ENCODE assay signal across 14 mouse cellular contexts in the genomic region with DNA sequence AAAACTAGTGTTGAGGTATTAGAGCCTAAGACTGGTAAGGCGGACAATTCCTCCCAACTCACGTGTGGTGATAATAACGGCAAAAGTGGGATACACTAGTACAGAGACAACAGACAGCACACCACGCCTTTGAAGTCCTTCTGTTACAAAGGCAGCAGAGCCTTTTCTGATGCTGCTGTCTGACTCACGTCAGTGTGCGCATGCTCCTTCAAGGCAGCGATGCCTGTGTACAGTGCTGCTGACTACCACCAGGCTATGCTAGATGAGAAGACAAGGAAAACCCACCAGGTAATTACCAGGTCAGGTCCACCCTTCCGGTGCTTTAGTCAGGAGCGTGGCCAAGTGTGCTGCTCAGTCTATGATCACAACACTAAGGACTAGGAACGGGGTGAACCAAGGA. TPM values are rescaled to one million over a fixed set of nuclear protein-coding genes. Genes with fewer than 3 reads are reported as not detected.
A peak's percentile ranks its signal among the peaks of the same experiment; 100 is the strongest.
DNase-seq lines count a peak whose midpoint lies in the region; ATAC-seq and TF ChIP-seq lines count a peak whose summit lies in the region.
"Had no signal": no experiment of that assay in that cellular context is flagged by ENCODE, and none has a peak within 500 bp of the region (broad histone marks: within the 10 kb centered on the region; RNA-seq: fewer than 3 reads in every experiment).

No protein-coding gene starts in this region.

- no peak for TF ChIP-seq POLR2A in bone marrow, adult 2 months (IDR thresholded peaks at IDR 0.05; ENCODE audit: borderline replicate concordance, control insufficient read depth, low read depth, low read length)
- TF ChIP-seq POLR2A in lung, adult 2 months (IDR thresholded peaks at IDR 0.05; ENCODE audit: borderline replicate concordance, extremely low read depth, low read depth, low read length) = no peak

- 89% methylated on average over 10 of the region's 10 CpGs for WGBS in bone marrow, adult 2 months
- 93% methylated on average over 10 of the region's 10 CpGs for WGBS in intestine, embryonic 16.5 days
- 89% methylated on average over 10 of the region's 10 CpGs for WGBS in midbrain, postnatal 0 days
- 88% methylated on average over 10 of the region's 10 CpGs for WGBS in lung, adult 2 months

- peaks cover 7% of the 10 kb centered on the region; the same call in 1 of the 2 replicates for H3K36me3 ChIP-seq in intestine, embryonic 16.5 days (ENCODE audit: control insufficient read depth, insufficient read depth, low read length)
- H3K36me3 ChIP-seq in midbrain, postnatal 0 days (ENCODE audit: insufficient read depth, low read length) = peaks cover 18% of the 10 kb centered on the region

- peak overlapping the region; percentile 3; the same call in 1 of the 2 replicates for H3K4me3 ChIP-seq in layer of hippocampus, adult 2 months
- H3K4me3 ChIP-seq in bone marrow, adult 2 months (replicated peaks; ENCODE audit: control insufficient read depth, low read depth, low read length) = peak overlapping the region; percentile 73
- H3K4me3 ChIP-seq in intestine, embryonic 16.5 days (ENCODE audit: low read length) = peak overlapping the region; percentile 1; the same call in 1 of the 2 replicates
- H3K4me3 ChIP-seq in midbrain, postnatal 0 days (ENCODE audit: low read depth, low read length) = no peak overlapping the region
- no peak overlapping the region for H3K4me3 ChIP-seq in lung, adult 2 months (replicated peaks; ENCODE audit: extremely low read depth, low read depth, low read length)

- peaks cover 2% of the 10 kb centered on the region; the same call in 1 of the 2 replicates for H3K4me1 ChIP-seq in bone marrow, adult 2 months (ENCODE audit: control insufficient read depth, insufficient read depth, low read length)
- peaks cover 29% of the 10 kb centered on the region for H3K4me1 ChIP-seq in intestine, embryonic 16.5 days (ENCODE audit: control insufficient read depth, insufficient read depth, low read length)
- peaks cover 9% of the 10 kb centered on the region; the same call in 1 of the 2 replicates for H3K4me1 ChIP-seq in midbrain, postnatal 0 days (ENCODE audit: insufficient read depth, low read length)
- H3K4me1 ChIP-seq in lung, adult 2 months (ENCODE audit: control insufficient read depth, insufficient read depth, low read length) = peaks cover 12% of the 10 kb centered on the region

- TF ChIP-seq CTCF in layer of hippocampus, adult 2 months (conservative IDR thresholded peaks at IDR 0.05) = no peak
- no peak for TF ChIP-seq CTCF in bone marrow, adult 2 months (IDR thresholded peaks at IDR 0.05; ENCODE audit: control insufficient read depth, insufficient read depth, low read length)
- no peak for TF ChIP-seq CTCF in midbrain, postnatal 0 days (IDR thresholded peaks at IDR 0.05)
- TF ChIP-seq CTCF in lung, adult 2 months (IDR thresholded peaks at IDR 0.05; ENCODE audit: insufficient read depth, low read length) = no peak

- peak overlapping the region; percentile 70; the same call in 1 of the 2 replicates for H3K4me2 ChIP-seq in intestine, embryonic 16.5 days (ENCODE audit: low read depth, low read length)
- H3K4me2 ChIP-seq in midbrain, postnatal 0 days (ENCODE audit: low read depth, low read length, poor library complexity, severe bottlenecking) = peak overlapping the region; percentile 61; the same call in 1 of the 2 replicates

- intact Hi-C loops in left cerebral cortex, postnatal 36 days (cut with DNase I) = loop anchor here (5.0 kb wide), 2 partner anchors 140 to 195 kb away; partner anchors contain the start of gene Pcbp1

- ATAC-seq in intestine, embryonic 16.5 days = no peak
- no peak for ATAC-seq in midbrain, postnatal 0 days (ENCODE audit: low FRiP score)
- ATAC-seq: inflammation-experienced regulatory T-cells, adult 6 months had no signal

- H3K9me3 ChIP-seq in intestine, embryonic 16.5 days (ENCODE audit: control insufficient read depth, low read length) = no peaks in the 10 kb centered on the region
- no peaks in the 10 kb centered on the region for H3K9me3 ChIP-seq in midbrain, postnatal 0 days (ENCODE audit: low read length)

- H3K9ac ChIP-seq in intestine, embryonic 16.5 days (ENCODE audit: low read depth, low read length) = 0 out of 2 replicates have a peak overlapping the region, but pooled peaks have one; percentile 31
- H3K9ac ChIP-seq in midbrain, postnatal 0 days (replicated peaks; ENCODE audit: low read length, poor library complexity, severe bottlenecking) = no peak overlapping the region

- H3K27me3 ChIP-seq in intestine, embryonic 16.5 days (replicated peaks; ENCODE audit: control insufficient read depth, insufficient read depth, low read length) = no peaks in the 10 kb centered on the region
- no peaks in the 10 kb centered on the region for H3K27me3 ChIP-seq in midbrain, postnatal 0 days (ENCODE audit: insufficient read depth, low read length)

- DNase-seq in layer of hippocampus, adult 2 months (ENCODE audit: low spot score in 2 of 2) = no peak
- no peak for DNase-seq in layer of hippocampus, adult 11-12 months (ENCODE audit: low spot score)
- no peak for DNase-seq in midbrain, postnatal 0 days (ENCODE audit: low spot score)
- no peak for DNase-seq in embryo, embryonic 10.5 days (ENCODE audit: low spot score)
- no peak for DNase-seq in left cerebral cortex, postnatal 36 days (ENCODE audit: low spot score in 2 of 2)
- no peak for DNase-seq in lung, adult 2 months
- DNase-seq: adrenal gland, postnatal 14 days; cerebellum, adult 9-11 months; layer of hippocampus, adult 9-11 months; spleen, adult 18-20 months had no signal

- no peak overlapping the region for H3K27ac ChIP-seq in layer of hippocampus, adult 2 months
- H3K27ac ChIP-seq in bone marrow, adult 2 months (ENCODE audit: control insufficient read depth, insufficient read depth, low read depth, low read length, poor library complexity) = peak overlapping the region; percentile 46
- no peak overlapping the region for H3K27ac ChIP-seq in intestine, embryonic 16.5 days (ENCODE audit: low read length)
- no peak overlapping the region for H3K27ac ChIP-seq in midbrain, postnatal 0 days (ENCODE audit: low read depth, low read length)

RNA-seq across cellular contexts. Expression of gene Mxd1, which starts 1.9 kb away (rescaled TPM):
- 10 to 100 TPM; 17.9 to 20.7 TPM for total RNA-seq in layer of hippocampus, adult 2 months (2021)
- 49.6 and 56.2 TPM in 2 replicates for polyA plus RNA-seq in bone marrow, adult 2 months (2011; ENCODE audit: insufficient read depth, insufficient read length, low replicate concordance, missing spikeins)
- polyA plus RNA-seq in intestine, embryonic 16.5 days (2015; fragmentation: Nextera tagmentation; extraction: Ambion mirVana) = 15.0 and 19.7 TPM in 2 replicates
- 12.7 and 16.1 TPM in 2 replicates for total RNA-seq in midbrain, postnatal 0 days (2014; rRNA removed)
- polyA plus RNA-seq in midbrain, postnatal 0 days (2015; fragmentation: Nextera tagmentation; extraction: Ambion mirVana) = 12.8 and 13.1 TPM in 2 replicates
- total RNA-seq in left cerebral cortex, postnatal 36 days (2021) = 10 to 100 TPM; 24.5 to 25.9 TPM
- 14.8 and 19.1 TPM in 2 replicates for polyA plus RNA-seq in lung, adult 2 months (2012; rRNA removed)

RNA-seq across cellular contexts. Expression of gene Snrnp27, which starts 17.3 kb away (rescaled TPM):
- 10 to 100 TPM; 60.6 to 60.8 TPM for total RNA-seq in layer of hippocampus, adult 2 months (2021)
- 47.5 and 47.8 TPM in 2 replicates for polyA plus RNA-seq in bone marrow, adult 2 months (2011; ENCODE audit: insufficient read depth, insufficient read length, low replicate concordance, missing spikeins)
- 85.1 and 85.3 TPM in 2 replicates for polyA plus RNA-seq in intestine, embryonic 16.5 days (2015; fragmentation: Nextera tagmentation; extraction: Ambion mirVana)
- total RNA-seq in midbrain, postnatal 0 days (2014; rRNA removed) = 33.4 and 43.1 TPM in 2 replicates
- polyA plus RNA-seq in midbrain, postnatal 0 days (2015; fragmentation: Nextera tagmentation; extraction: Ambion mirVana) = 112 and 113 TPM in 2 replicates
- total RNA-seq in left cerebral cortex, postnatal 36 days (2021) = 10 to 100 TPM; 52.6 to 58.8 TPM
- polyA plus RNA-seq in lung, adult 2 months (2012; rRNA removed) = 8.4 and 9.8 TPM in 2 replicates

RNA-seq across cellular contexts. Expression of gene Asprv1, which starts 39.1 kb away (rescaled TPM):
- 1 to 10 TPM; 1.2 to 1.9 TPM for total RNA-seq in layer of hippocampus, adult 2 months (2021)
- polyA plus RNA-seq in bone marrow, adult 2 months (2011; ENCODE audit: insufficient read depth, insufficient read length, low replicate concordance, missing spikeins) = 7.6 and 19.6 TPM in 2 replicates
- 0.73 and 1.1 TPM in 2 replicates for polyA plus RNA-seq in intestine, embryonic 16.5 days (2015; fragmentation: Nextera tagmentation; extraction: Ambion mirVana)
- total RNA-seq in midbrain, postnatal 0 days (2014; rRNA removed) = 2.0 and 4.2 TPM in 2 replicates
- 1.1 and 1.2 TPM in 2 replicates for polyA plus RNA-seq in midbrain, postnatal 0 days (2015; fragmentation: Nextera tagmentation; extraction: Ambion mirVana)
- 1 to 10 TPM in 1 of 2 experiments, under 1 TPM in 1; 0.86 to 2.4 TPM for total RNA-seq in left cerebral cortex, postnatal 36 days (2021)
- 0.43 and 263 TPM in 2 replicates for polyA plus RNA-seq in lung, adult 2 months (2012; rRNA removed)
- total RNA-seq: adrenal gland, postnatal 14 days; liver, adult 2 months had no signal

Comparison
In these comparisons a context has a peak if more than half of its experiments do, and no peak if none do; other contexts are left out.
1. H3K4me3 ChIP-seq: peak in layer of hippocampus, adult 2 months (single experiment), bone marrow, adult 2 months (single experiment) and intestine, embryonic 16.5 days (single experiment); none in midbrain, postnatal 0 days (single experiment) and lung, adult 2 months (single experiment).